Mouse (Mus musculus): ENCODE data around the gene 2310057J18Rik. TPM values are rescaled to one million over a fixed set of nuclear protein-coding genes. Genes with fewer than 3 reads are reported as not detected.
"Not testable (repeated sequence)": the region's sequence is repeated elsewhere in the genome, so short reads cannot be mapped to it uniquely, and the experiment has no call there.

Gene 2310057J18Rik
- not detected in 2 replicates for polyA plus RNA-seq (2015; fragmentation: Nextera tagmentation; extraction: Ambion mirVana)

DNA sequence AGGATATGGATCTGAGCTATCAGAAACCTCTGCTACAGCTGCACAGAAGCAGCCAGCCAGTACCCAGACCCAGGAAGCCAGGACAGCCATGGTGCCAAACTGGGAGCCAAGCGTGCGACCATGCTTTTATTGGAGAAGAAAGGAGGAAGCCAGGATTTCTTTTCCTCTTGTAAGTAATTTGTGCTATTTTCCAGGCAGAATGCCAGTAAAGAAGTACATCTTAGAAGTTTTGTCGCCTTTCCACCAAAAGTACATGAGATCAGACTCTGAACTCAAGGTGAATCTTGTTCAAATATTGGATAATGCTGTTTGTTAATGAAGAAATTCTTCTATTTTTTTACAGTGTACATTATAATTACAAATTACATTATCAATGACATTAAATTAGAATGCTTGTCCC, at the start of gene 2310057J18Rik:
TSS of gene 2310057J18Rik (minus strand) at position 101 of the 400 bp plus-strand sequence.
- 89% methylated on average over 3 of the region's 3 CpGs for WGBS

DNA sequence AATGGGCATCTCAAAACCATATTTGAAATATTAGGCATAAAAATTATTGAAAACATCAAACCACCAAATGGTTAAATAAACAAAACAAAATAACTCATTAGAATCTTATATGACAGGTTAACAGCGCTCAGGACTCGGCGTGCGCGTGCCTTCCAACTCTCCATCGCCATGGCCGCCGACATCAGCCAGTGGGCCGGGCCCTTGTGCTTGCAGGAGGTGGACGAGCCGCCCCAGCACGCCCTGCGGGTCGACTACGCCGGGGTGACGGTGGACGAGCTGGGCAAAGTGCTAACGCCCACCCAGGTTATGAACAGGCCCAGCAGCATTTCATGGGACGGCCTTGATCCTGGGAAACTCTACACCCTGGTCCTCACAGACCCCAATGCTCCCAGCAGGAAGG, 43.9 kb upstream of the 2310057J18Rik start:
- H3K36me3 ChIP-seq; H3K9me3 ChIP-seq; H3K9ac ChIP-seq; H3K4me2 ChIP-seq; H3K27me3 ChIP-seq; ATAC-seq (ENCODE audit: low FRiP score); H3K4me3 ChIP-seq; H3K4me1 ChIP-seq (replicated peaks); H3K27ac ChIP-seq: not testable (repeated sequence)
- WGBS = 95% methylated on average over 13 of the region's 20 CpGs

More for the DNA sequence above, at the start of gene 2310057J18Rik:
- Histone ChIP-seq H3K9ac (no peak within 1 kb of the TSS), H3K4me3 (no peak within 1 kb of the TSS), H3K9me3 (no peaks in the 10 kb centered on the region), H3K4me2 (no peak within 1 kb of the TSS), H3K27ac (no peak within 1 kb of the TSS), H3K27me3 (no peaks in the 10 kb centered on the region), H3K4me1 (replicated peaks) (no peaks in the 10 kb centered on the region), H3K36me3 (no peaks in the 10 kb centered on the region)
- no peak for ATAC-seq (ENCODE audit: low FRiP score)

GRCm38 (mm10) chr10:29019496-29020270, 33.6 kb upstream of the 2310057J18Rik start:
- H3K27me3 ChIP-seq = no peaks in the 10 kb centered on the region
- H3K4me3 ChIP-seq = no peak overlapping the region
- ATAC-seq (ENCODE audit: low FRiP score) = no peak
- H3K4me1 ChIP-seq (replicated peaks) = no peaks in the 10 kb centered on the region
- no peaks in the 10 kb centered on the region for H3K9me3 ChIP-seq
- WGBS = 62% methylated on average over 7 of the region's 7 CpGs
- no peaks in the 10 kb centered on the region for H3K36me3 ChIP-seq
- H3K4me2 ChIP-seq = no peak overlapping the region
- H3K27ac ChIP-seq = no peak overlapping the region
- no peak overlapping the region for H3K9ac ChIP-seq

DNA sequence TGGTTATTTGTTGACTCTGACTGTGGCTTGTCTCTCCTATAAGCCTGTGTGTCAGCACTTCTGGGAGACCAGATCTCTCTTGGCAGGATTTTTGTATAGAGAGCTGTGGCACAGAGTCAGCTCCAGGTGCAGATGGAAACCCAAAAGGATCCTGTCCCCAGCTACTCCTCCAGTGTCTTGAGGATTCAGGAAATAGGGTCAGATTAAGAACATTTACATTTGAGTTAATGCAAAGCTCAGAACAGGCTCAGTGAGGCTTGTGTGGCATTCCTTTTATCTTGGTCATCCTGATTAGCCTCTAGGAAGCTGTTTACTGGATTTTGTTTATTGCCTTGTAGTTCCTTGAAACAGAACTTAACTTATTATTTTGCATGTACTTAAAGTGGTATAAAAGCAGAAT, 11.7 kb upstream of the 2310057J18Rik start:
- H3K9me3 ChIP-seq = no peaks in the 10 kb centered on the region
- H3K36me3 ChIP-seq = no peaks in the 10 kb centered on the region
- ATAC-seq (ENCODE audit: low FRiP score) = no peak
- H3K4me2 ChIP-seq = no peak overlapping the region
- no peak overlapping the region for H3K27ac ChIP-seq
- no peak overlapping the region for H3K4me3 ChIP-seq
- H3K27me3 ChIP-seq = no peaks in the 10 kb centered on the region
- no peaks in the 10 kb centered on the region for H3K4me1 ChIP-seq (replicated peaks)
- H3K9ac ChIP-seq = no peak overlapping the region

GRCm38 (mm10) chr10:28988990-28989389, 2.9 kb upstream of the 2310057J18Rik start:
- no peak for ATAC-seq (ENCODE audit: low FRiP score)
- Histone ChIP-seq H3K27ac (no peak overlapping the region), H3K4me1 (replicated peaks) (no peaks in the 10 kb centered on the region), H3K9ac (no peak overlapping the region), H3K4me2 (no peak overlapping the region), H3K9me3 (no peaks in the 10 kb centered on the region), H3K4me3 (no peak overlapping the region), H3K27me3 (no peaks in the 10 kb centered on the region), H3K36me3 (no peaks in the 10 kb centered on the region)
- 83% methylated on average over 2 of the region's 2 CpGs for WGBS

DNA sequence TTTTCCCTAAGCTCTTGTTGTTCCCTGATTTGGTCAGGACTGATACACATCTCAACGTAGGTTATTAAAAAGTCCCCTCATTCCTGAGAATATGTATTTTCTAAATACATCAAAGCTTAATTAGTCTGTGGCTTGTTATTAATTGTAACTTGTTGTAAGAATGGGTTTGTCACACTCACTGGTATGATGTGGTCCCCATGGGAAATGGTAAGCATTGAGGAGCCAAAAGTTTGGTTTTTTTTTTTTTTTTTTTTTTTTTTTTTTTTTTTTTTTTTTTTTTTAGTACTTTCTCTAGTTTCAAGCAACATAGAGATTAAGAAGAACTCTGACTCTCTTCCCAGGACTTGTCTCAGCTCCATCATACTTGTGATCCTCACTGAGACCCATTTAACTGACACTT, 17.9 kb downstream of the 2310057J18Rik start:
- Histone ChIP-seq H3K9ac (no peak overlapping the region), H3K9me3 (no peaks in the 10 kb centered on the region), H3K36me3 (no peaks in the 10 kb centered on the region), H3K4me3 (no peak overlapping the region), H3K4me1 (replicated peaks) (no peaks in the 10 kb centered on the region), H3K27ac (no peak overlapping the region), H3K4me2 (no peak overlapping the region), H3K27me3 (no peaks in the 10 kb centered on the region)
- ATAC-seq (ENCODE audit: low FRiP score) = no peak
- WGBS = 87% methylated on average over 1 of the region's 1 CpGs

- Histone ChIP-seq H3K27ac (no peak overlapping the region), H3K4me3 (no peak overlapping the region), H3K4me1 (replicated peaks) (no peaks in the 10 kb centered on the region), H3K27me3 (no peaks in the 10 kb centered on the region), H3K9me3 (no peaks in the 10 kb centered on the region), H3K9ac (no peak overlapping the region), H3K4me2 (no peak overlapping the region), H3K36me3 (no peaks in the 10 kb centered on the region)
- 57% methylated on average over 4 of the region's 4 CpGs for WGBS
- peak; percentile 83 for ATAC-seq (ENCODE audit: low FRiP score)
Measured at GRCm38 (mm10) chr10:28955138-28955537, 31.0 kb downstream of the 2310057J18Rik start.

DNA sequence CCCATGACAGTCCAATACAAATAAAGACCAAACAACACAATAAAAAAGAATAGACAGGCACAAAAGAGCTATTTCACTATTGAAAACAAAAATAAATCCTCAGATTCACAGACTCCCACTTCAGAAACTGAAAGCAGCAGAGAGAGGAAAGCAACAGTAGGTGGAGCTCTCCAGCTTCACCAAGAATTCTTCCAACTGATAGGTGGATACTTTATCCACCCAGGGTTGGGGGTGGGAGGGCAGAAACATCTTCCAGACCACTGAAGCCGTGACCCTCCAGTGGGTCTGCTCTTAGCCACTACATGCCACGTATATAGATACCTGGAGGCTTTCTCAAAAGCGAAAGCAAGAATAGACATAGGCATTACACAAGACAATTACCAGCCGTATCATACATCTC, 31.6 kb downstream of the 2310057J18Rik start:
- no peaks in the 10 kb centered on the region for H3K4me1 ChIP-seq (replicated peaks)
- no peaks in the 10 kb centered on the region for H3K36me3 ChIP-seq
- no peak; the same call in 1 of the 2 replicates for ATAC-seq (ENCODE audit: low FRiP score)
- no peaks in the 10 kb centered on the region for H3K9me3 ChIP-seq
- H3K27me3 ChIP-seq = no peaks in the 10 kb centered on the region
- no peak overlapping the region for H3K4me3 ChIP-seq
- no peak overlapping the region for H3K9ac ChIP-seq
- H3K27ac ChIP-seq = no peak overlapping the region
- 73% methylated on average over 4 of the region's 4 CpGs for WGBS
- no peak overlapping the region for H3K4me2 ChIP-seq

Other genes starting within 250 kb of the 2310057J18Rik start
- gene Soga3, start 157.5 kb upstream of the 2310057J18Rik start, polyA plus RNA-seq (2015; fragmentation: Nextera tagmentation; extraction: Ambion mirVana) = 86.1 and 99.0 TPM in 2 replicates
- gene Gm49353, start 212.7 kb upstream of the 2310057J18Rik start, polyA plus RNA-seq (2015; fragmentation: Nextera tagmentation; extraction: Ambion mirVana) = 11.7 and 15.4 TPM in 2 replicates
- gene 9330159F19Rik, start 225.3 kb upstream of the 2310057J18Rik start, polyA plus RNA-seq (2015; fragmentation: Nextera tagmentation; extraction: Ambion mirVana) = 25.5 and 26.3 TPM in 2 replicates

Data from hindbrain, embryonic 13.5 days (tissue).